Mouse (Mus musculus) heart, embryonic 14.5 days (tissue): ENCODE results near the gene Plb1. TPM values are rescaled to one million over a fixed set of nuclear protein-coding genes. Genes with fewer than 3 reads are reported as not detected.

Experiments used
- ATAC-seq: fragments of 200-750 bp; cut with Nextera tagmentation; 2 replicates; pipeline ENCODE4 v1.8.0; 2017; ENCODE audit warnings: low read depth, moderate TSS enrichment; ENCODE audit not compliant: insufficient number of reproducible peaks, insufficient read depth, low FRiP score
- H3K27ac ChIP-seq, 2 experiments: fragments of 200-500 bp in 1 of 2; fragments of 300-500 bp in 1 of 2; sonication (generic) in 1 of 2; replicated peaks in 1 of 2; 2 replicates each; pipeline ENCODE4 v1.5.1; 2012 to 2014; ENCODE audit warnings: low read depth in 2 of 2, low read length in 2 of 2, control low read depth in 1 of 2, mild to moderate bottlenecking in 1 of 2, mixed read lengths in 1 of 2; ENCODE audit not compliant: control insufficient read depth in 1 of 2, insufficient read depth in 1 of 2
- H3K27me3 ChIP-seq: fragments of 300-500 bp; sonication (generic); 2 replicates; pipeline ENCODE4 v1.6.1; 2014; ENCODE audit warnings: mild to moderate bottlenecking, low read length, control low read depth; ENCODE audit not compliant: control insufficient read depth, insufficient read depth
- H3K36me3 ChIP-seq: fragments of 300-500 bp; sonication (generic); 2 replicates; pipeline ENCODE4 v1.6.1; 2014; ENCODE audit warnings: mild to moderate bottlenecking, control low read depth, low read length, mixed read lengths; ENCODE audit not compliant: control insufficient read depth, insufficient read depth
- H3K4me1 ChIP-seq, 2 experiments: fragments of 200-500 bp in 1 of 2; fragments of 300-500 bp in 1 of 2; sonication (generic) in 1 of 2; 2 replicates each; pipeline ENCODE4 v1.6.1; 2012 to 2014; ENCODE audit warnings: low read length in 2 of 2, control low read depth in 1 of 2, mixed read lengths in 1 of 2; ENCODE audit not compliant: control insufficient read depth in 2 of 2, insufficient read depth in 2 of 2
- H3K4me2 ChIP-seq: fragments of 300-500 bp; sonication (generic); 2 replicates; pipeline ENCODE4 v1.6.1; 2014; ENCODE audit warnings: mild to moderate bottlenecking, low read length
- H3K4me3 ChIP-seq, 2 experiments: fragments of 200-500 bp in 1 of 2; fragments of 300-500 bp in 1 of 2; sonication (generic) in 1 of 2; 2 replicates each; pipeline ENCODE4 v1.5.1; 2012 to 2014; ENCODE audit warnings: low read length in 2 of 2, mild to moderate bottlenecking in 2 of 2, control low read depth in 1 of 2, low read depth in 1 of 2, moderate library complexity in 1 of 2; ENCODE audit not compliant: control insufficient read depth in 1 of 2, insufficient read depth in 1 of 2
- H3K9ac ChIP-seq: fragments of 300-500 bp; sonication (generic); 2 replicates; pipeline ENCODE4 v1.6.1; 2014; ENCODE audit warnings: mild to moderate bottlenecking, low read length
- H3K9me3 ChIP-seq: fragments of 300-500 bp; sonication (generic); 2 replicates; pipeline ENCODE4 v1.6.1; 2016; ENCODE audit warnings: low read length, control low read depth; ENCODE audit not compliant: control insufficient read depth
- WGBS: fragments of 180-500 bp; shearing (Covaris S2); extraction: QIAGEN DNeasy Blood & Tissue Kit; methylation state at CpG from one replicate; pipeline ENCODE4 v1.1.7; 2014; 5-methylcytosine and 5-hydroxymethylcytosine counted together
- polyA plus RNA-seq: library from polyadenylated mRNA; unstranded; fragments of >200 nt; fragmentation: Nextera tagmentation; extraction: Ambion mirVana; gene quantifications from 2 replicates; pipeline ENCODE4 v1.2.1, GENCODE M21; 2014

Gene Plb1
- polyA plus RNA-seq, 1 experiment from 2014 or later = 3.2 TPM

- Histone ChIP-seq H3K27ac (peak overlapping the region in 1 of 2 experiments; percentile 38; a peak in 2 of 4 replicates), H3K9me3 (no peaks in the 10 kb centered on the region), H3K4me3 (no peak overlapping the region), H3K4me2 (no peak overlapping the region), H3K4me1 (peaks cover 17 to 29% of the 10 kb centered on the region in 2 experiments), H3K36me3 (no peaks in the 10 kb centered on the region), H3K9ac (no peak overlapping the region), H3K27me3 (no peaks in the 10 kb centered on the region)
- ATAC-seq = no peak
- 47% methylated on average over 3 of the region's 3 CpGs for WGBS
Measured at GRCm38 (mm10) chr5:32394586-32394985, 162.1 kb downstream of the Plb1 start.

- WGBS = 43% methylated on average over 9 of the region's 9 CpGs
- no peak overlapping the region for H3K4me3 ChIP-seq
- ATAC-seq = no peak
- H3K4me2 ChIP-seq = no peak overlapping the region
- no peaks in the 10 kb centered on the region for H3K36me3 ChIP-seq
- peaks cover 17 to 29% of the 10 kb centered on the region in 2 experiments for H3K4me1 ChIP-seq
- H3K9ac ChIP-seq = no peak overlapping the region
- H3K27me3 ChIP-seq = no peaks in the 10 kb centered on the region
- peak overlapping the region; percentile 9 to 38; a peak in 3 of 4 replicates for H3K27ac ChIP-seq
- H3K9me3 ChIP-seq = no peaks in the 10 kb centered on the region
Measured at GRCm38 (mm10) chr5:32395101-32395892, 162.8 kb downstream of the Plb1 start.

- Histone ChIP-seq H3K27ac (no peak overlapping the region), H3K36me3 (no peaks in the 10 kb centered on the region), H3K9me3 (no peaks in the 10 kb centered on the region), H3K4me2 (no peak overlapping the region), H3K9ac (no peak overlapping the region), H3K4me3 (no peak overlapping the region), H3K4me1 (peaks cover 17 to 29% of the 10 kb centered on the region in 2 experiments), H3K27me3 (no peaks in the 10 kb centered on the region)
- no peak for ATAC-seq
- WGBS = 51% methylated on average over 3 of the region's 3 CpGs
Measured at GRCm38 (mm10) chr5:32397719-32398118, 165.2 kb downstream of the Plb1 start.

GRCm38 (mm10) chr5:32400926-32401325, 168.4 kb downstream of the Plb1 start:
- no peak overlapping the region for H3K27ac ChIP-seq
- WGBS = 67% methylated on average over 2 of the region's 2 CpGs

GRCm38 (mm10) chr5:32403082-32403953, 170.8 kb downstream of the Plb1 start:
- Histone ChIP-seq H3K4me1 (peaks cover 13 to 19% of the 10 kb centered on the region in 2 experiments), H3K9ac (no peak overlapping the region), H3K27me3 (no peaks in the 10 kb centered on the region), H3K27ac (no peak overlapping the region), H3K36me3 (no peaks in the 10 kb centered on the region), H3K4me2 (no peak overlapping the region), H3K9me3 (no peaks in the 10 kb centered on the region), H3K4me3 (no peak overlapping the region)
- no peak for ATAC-seq
- WGBS = 84% methylated on average over 9 of the region's 9 CpGs

More at GRCm38 (mm10) chr5:32400926-32401325, 168.4 kb downstream of the Plb1 start:
- H3K4me2 ChIP-seq = no peak overlapping the region
- peaks cover 18 to 30% of the 10 kb centered on the region in 2 experiments for H3K4me1 ChIP-seq
- no peak for ATAC-seq
- no peaks in the 10 kb centered on the region for H3K36me3 ChIP-seq
- H3K9ac ChIP-seq = no peak overlapping the region
- no peaks in the 10 kb centered on the region for H3K9me3 ChIP-seq
- no peak overlapping the region for H3K4me3 ChIP-seq
- H3K27me3 ChIP-seq = no peaks in the 10 kb centered on the region

- Histone ChIP-seq H3K9ac (no peak overlapping the region), H3K4me2 (no peak overlapping the region), H3K27ac (no peak overlapping the region), H3K4me3 (no peak overlapping the region), H3K36me3 (no peaks in the 10 kb centered on the region), H3K4me1 (peaks cover 14 to 22% of the 10 kb centered on the region in 2 experiments), H3K9me3 (no peaks in the 10 kb centered on the region), H3K27me3 (no peaks in the 10 kb centered on the region)
- 71% methylated on average over 4 of the region's 4 CpGs for WGBS
- ATAC-seq = no peak
Measured at GRCm38 (mm10) chr5:32405199-32405855, 172.8 kb downstream of the Plb1 start.

- WGBS = 39% methylated on average over 1 of the region's 1 CpGs
- H3K9ac ChIP-seq = no peak overlapping the region
- no peak overlapping the region for H3K4me2 ChIP-seq
- H3K36me3 ChIP-seq = no peaks in the 10 kb centered on the region
- H3K9me3 ChIP-seq = no peaks in the 10 kb centered on the region
- peaks cover 24 to 37% of the 10 kb centered on the region in 2 experiments for H3K4me1 ChIP-seq
- peak overlapping the region in 1 of 2 experiments; percentile 42; a peak in 1 of 4 replicates for H3K27ac ChIP-seq
- no peak overlapping the region for H3K4me3 ChIP-seq
- no peaks in the 10 kb centered on the region for H3K27me3 ChIP-seq
- ATAC-seq = no peak
Measured at GRCm38 (mm10) chr5:32408771-32409170, 176.3 kb downstream of the Plb1 start.
